Mouse (Mus musculus) ovary, postnatal 14 days (tissue): Measurements from ENCODE around the gene Frat2.
"Not testable (repeated sequence)": the region's sequence is repeated elsewhere in the genome, so short reads cannot be mapped to it uniquely, and the experiment has no call there.

ENCODE experiments used
- DNase-seq: peaks from one replicate; pipeline ENCODE4 v3.0.0; 2022; ENCODE audit warnings: low spot score

The Frat2 gene

GRCm38 (mm10) chr19:41847992-41848851, at the start of gene Frat2:
Gene Frat2 (minus strand): TSS chr19:41848132.
- peak; percentile 74 for DNase-seq

GRCm38 (mm10) chr19:41896319-41896711, 48.4 kb upstream of the Frat2 start:
- DNase-seq, result no peak

- peak; percentile 69 for DNase-seq
Observed at GRCm38 (mm10) chr19:41895460-41896318, 47.8 kb upstream of the Frat2 start, which contains the start of gene Rrp12. Gene Rrp12 (minus strand): TSS chr19:41896173.

DNA sequence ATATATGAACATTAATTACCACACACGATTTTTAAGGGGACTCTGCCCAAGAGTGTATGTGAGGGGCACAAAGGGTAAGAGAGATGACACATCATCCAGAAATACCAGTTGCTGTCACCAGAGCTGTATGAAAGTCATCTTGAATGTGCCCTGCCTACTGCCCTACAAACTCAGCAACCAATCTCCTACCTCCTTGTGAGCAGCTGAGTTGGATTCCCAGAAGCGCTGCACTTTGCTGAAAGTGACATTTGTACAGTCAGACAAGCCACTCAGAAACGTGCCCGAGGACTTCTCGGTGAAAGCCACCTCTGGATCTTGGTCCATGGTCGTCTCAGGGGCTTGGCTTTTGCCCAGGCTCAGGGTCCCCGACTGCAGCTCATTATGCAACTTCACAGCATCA, 47.0 kb upstream of the Frat2 start:
- DNase-seq, result no peak

DNA sequence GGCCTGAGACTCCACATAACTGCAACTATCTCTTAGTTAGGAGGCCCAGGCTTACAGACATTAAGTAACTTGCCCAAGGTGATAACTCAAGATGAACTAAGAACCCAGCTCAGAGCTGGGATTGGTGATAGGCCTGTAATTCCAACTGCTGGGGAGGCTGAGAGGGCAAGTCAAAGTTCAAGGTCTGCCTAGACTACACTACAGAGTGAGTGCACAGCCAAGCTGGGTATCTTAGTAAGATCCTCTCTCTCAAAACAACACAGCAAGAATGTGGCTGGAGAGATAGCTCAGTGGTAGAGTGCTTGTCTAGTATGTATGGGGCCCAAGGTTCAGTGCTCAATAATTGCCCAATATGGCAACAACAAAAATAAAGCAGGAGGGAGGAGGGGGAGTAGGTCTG, 40.3 kb upstream of the Frat2 start:
- no peak for DNase-seq

- no peak for DNase-seq
Observed at GRCm38 (mm10) chr19:41883882-41884281, 36.0 kb upstream of the Frat2 start.

DNA sequence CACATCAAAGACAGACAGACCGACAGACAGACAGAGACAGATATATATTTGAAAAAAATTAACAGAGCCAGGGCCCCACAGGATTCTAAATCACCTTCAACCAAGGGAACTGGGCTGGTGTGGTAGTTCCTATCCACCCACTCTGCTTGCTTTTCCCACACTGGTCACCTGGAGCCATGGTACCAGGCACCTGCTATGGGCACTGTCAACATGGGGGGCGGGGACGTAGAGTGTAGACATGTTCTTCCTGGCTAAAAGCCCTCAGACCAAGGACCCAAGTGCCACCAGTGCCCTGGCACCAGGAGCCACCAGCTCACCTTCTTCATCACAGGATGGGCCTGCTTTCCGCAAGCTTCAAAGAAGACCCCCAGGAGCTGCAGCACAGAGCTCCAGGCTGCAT, 33.9 kb upstream of the Frat2 start:
- DNase-seq, result no peak

DNA sequence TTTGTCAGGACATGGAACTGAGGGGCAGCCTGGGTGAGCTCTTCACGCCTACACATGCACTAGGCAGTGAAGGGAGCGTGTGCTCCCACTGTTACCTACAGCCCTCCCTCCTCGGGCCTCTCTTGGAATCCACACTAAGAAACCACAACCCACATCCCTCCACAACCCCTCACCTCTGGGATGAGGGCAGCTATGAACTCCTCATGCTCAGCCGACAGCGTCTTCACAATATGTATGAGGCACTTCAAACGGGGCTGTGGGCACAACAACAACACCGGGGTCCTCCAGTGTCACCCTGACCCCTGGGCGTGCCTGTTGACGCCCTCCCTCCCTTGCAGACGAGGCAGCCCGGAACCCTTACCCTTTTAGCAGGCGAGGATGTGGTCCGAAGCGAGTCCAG, 26.4 kb upstream of the Frat2 start:
- no peak for DNase-seq

DNA sequence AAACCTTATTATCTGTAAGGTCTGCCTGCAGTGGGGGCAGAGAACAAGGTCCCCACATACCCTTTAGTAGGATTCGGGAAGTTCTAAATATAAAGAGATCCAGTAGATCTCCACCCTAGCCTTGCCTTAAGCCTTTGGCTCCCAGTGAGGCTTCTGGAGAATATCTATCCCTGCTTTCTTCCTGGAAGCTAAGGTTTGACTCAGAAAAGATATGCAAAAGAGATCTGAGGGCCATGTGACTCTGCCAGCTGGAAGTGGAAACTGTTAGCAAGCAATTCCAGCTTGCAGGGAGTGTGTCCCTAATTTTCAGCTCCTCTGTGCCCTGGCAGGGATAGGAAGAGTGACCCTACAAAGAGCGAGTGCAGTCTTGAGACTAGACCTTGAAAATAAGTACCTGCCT, 24.4 kb upstream of the Frat2 start:
- DNase-seq, result no peak

DNA sequence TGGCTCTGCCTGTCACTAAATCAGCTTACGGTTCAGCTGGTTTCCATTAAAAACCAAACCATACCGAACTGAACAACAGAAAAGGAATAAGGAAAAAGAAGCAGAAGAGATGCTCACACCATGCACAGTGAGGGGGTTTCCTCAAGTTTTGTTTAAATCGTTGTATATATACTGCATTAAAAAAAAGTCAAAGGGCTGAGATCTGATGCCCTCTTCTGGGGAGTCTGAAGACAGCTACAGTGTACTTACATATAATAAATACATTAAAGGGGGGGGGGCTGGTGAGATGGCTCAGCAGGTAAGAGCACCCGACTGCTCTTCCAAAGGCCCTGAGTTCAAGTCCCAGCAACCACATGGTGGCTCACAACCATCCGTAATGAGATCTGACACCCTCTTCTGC, 22.0 kb upstream of the Frat2 start:
- DNase-seq, result not testable (repeated sequence)

DNA sequence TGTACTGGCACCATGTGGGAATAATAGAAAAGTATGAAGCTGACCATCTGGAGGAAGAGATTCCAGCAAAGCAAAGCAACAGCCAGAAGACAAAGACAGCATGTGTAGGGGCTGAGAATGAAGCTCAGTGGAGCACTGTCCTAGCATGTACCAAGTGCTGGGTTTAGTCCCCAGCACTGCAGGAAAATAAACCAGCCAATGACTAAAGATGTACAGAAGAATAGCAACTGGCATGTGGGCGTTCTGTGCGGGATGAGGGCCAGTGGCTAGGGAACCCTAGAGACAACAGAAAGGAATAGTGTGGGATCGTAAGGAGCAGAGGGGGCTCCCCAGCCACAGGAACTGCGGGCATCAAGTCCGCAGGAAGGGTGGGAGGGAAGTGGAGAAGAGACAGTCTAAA, 21.4 kb upstream of the Frat2 start:
- no peak for DNase-seq

- DNase-seq, result no peak
Observed at GRCm38 (mm10) chr19:41866707-41867106, 18.8 kb upstream of the Frat2 start.

DNA sequence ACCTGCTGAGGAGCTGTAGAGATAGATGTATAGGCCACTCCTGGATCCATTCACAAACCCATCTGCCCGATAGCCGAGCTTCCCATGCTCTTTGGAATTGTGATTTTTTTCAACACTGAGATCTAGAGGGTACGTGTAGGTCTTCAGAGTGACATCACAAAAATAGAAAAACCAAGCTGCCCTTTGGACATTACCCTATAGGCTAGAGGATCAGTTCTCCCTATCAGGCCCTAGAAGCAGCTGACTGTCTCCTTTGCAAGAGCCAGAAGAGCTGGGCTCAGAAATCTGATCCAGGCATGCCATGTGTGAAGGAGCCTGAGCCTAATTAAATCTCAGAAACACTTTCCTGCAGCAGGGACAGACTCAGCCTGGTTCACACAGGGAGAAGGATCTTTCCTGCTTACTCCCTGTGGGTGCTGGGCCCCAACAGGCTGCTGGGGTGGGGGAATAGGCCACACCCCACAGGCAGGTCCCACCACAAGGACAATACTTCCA, 9.9 kb upstream of the Frat2 start:
- no peak for DNase-seq

DNA sequence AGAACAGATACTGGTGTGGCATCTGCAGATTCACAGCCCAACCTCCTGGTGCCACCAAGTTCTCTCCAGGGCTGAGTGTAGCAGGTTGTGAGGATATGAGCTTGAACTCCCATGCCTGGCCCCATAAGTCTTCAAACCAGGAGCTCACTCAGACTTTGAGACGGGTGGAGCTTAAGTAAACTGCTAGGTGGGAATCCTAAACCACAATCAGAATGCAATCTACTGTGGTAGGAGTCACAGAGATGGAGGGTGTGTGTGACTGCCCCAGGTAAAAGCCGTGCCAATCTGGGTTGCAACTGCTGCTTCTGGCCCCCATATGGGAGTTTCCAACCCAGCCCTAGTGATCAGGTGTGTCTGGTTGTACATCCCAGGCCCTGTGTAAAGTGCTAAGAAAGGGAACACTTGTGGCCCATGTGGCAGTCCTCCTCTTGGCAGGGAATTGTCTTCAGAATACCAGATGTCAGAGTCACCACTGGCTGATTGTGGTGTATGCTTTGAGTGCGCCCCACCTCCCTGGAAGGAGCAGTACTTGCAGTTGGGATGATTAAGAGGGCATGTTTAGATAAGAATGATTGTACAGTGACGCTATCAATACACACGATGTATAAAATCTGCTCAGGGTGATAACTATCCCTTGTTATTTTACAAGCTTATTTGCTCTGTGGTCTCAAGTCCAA, 9.3 kb upstream of the Frat2 start:
- no peak for DNase-seq

DNA sequence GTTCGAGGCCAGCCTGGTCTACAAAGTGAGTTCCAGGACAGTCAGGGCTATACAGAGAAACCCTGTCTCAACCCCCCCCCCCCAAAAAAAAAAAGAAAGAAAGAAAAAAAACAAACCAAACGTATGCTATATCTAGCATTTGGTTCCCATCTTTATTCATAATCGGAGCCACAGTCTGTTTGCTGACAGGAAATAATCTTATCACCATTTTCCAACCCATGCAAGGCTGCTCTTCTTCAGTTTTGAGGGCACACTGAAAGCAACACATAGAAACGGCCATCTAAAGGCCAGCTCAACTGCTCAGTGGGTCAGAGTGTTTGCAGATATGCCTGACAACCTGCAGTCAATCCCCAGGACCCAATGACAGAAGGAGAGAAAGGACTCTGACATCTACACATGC, 4.5 kb upstream of the Frat2 start:
- no peak for DNase-seq

DNA sequence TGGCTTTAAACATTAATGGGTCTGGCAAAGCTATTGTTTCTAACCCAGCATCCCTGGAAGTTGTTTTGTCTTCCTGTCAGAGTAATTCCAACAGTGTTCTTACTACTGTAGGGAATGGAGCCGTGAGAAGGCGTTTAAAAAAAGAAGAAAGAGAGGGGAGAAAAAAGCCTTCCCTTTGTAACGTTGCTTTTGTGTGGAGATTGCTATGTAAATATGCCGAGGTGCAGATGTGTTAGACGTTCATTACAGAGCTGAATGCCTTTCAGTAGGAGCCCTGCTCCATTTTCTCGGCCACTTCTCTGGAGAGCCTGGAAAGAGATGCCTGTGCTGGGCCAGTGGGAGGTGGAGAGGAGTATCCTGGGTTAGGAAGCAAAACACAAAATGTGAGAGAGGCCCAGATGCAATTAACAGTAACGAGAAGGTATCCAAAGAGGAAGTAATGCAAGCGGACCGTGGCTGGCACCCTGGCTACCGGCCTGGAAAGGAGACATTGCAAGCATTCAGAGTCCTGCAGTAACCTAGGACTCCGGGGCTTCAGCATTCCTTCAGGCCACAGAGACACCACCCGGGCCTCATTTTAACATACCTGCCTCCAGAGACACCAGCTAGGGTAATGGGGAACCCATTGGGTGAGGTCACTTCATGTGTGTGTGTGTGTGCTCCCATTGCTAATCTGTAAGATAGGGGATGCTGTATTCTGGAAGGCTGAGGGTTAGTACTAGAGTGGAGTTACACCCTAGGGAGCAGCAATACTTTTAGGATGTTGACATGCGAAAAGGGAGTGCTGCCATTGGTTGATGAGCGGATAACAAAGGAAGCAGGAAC, 3.0 kb upstream of the Frat2 start:
- no peak for DNase-seq

DNA sequence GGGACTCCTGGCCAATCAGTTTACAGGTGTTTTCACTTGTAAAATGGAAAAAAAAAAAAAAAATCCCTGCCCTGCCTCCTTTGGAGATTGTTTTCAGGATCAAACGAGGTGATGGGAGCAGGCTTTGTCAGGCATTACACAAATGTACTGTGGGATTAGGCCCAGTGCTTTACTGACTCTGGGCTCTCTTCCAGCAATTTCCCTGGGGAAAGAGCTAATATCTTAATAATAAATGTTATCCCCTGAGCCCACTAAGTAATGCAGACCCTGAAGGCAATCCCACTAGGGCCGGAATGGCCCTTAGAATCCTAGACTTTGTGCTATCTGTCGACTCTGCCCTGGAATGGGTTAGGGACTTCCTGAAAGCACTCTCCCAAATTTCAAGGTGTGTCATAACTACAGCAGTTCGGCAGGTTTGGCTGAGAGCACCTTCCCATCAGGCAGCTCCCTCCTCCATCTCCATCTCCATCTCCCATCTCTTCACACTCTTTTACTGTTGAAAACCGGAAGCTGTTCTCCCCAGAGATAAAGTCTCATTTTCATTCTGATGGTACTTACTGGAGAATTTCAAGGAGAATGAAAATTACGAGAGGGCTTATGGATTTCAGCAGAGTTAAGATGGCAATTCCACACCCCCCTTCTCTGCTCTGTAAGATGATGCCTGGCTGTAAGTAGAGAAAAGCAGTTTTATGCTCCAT, 2.2 kb upstream of the Frat2 start:
- DNase-seq, result no peak

GRCm38 (mm10) chr19:41847614-41847991, 329 bp downstream of the Frat2 start:
- DNase-seq, result not testable (repeated sequence)

DNA sequence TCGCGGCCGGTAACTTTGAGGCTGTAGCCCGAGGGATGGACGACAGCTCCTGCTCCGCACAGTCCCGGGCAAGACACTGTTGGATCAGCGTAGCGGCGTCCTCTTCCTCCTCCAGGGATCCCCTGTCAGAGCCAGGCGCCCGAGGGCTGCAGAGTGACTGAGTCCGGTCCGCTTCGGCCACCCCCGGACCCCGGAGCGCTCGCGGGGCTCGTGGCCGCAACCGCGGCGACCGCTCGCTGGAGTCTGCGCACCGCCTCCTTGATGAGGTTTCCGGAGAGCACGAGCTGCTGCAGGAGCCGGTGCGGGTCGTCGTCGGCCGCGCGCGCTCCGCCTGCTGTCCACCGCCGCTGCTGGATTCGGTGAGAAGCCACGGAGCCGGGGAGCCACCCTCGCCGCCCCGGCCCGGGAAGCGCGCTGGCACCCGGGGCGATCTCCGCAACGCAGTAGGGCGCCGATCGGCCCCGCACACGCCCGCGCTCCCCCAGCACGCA, 796 bp downstream of the Frat2 start:
- DNase-seq, result peak; percentile 42

GRCm38 (mm10) chr19:41846366-41847090, 1.4 kb downstream of the Frat2 start:
- no peak for DNase-seq
